Mouse (Mus musculus) naive thymus-derived CD4-positive, alpha-beta T cell, adult 2 months (primary cell): ENCODE data around the gene Ttc39b.

Experiments used
- DNase-seq: peaks from one replicate; pipeline ENCODE4 v3.0.0-alpha.2; 2011; ENCODE audit warnings: low read depth

The Ttc39b gene

GRCm38 (mm10) chr4:83323910-83324684 is at the start of gene Ttc39b:
Ttc39b (minus strand) TSS chr4:83324255.
- peak; percentile 94 for DNase-seq

GRCm38 (mm10) chr4:83373381-83373780 is 49.3 kb upstream of the Ttc39b start:
- DNase-seq, result no peak

- no peak for DNase-seq
Measured at GRCm38 (mm10) chr4:83357738-83358137, 33.7 kb upstream of the Ttc39b start.

GRCm38 (mm10) chr4:83354786-83355185 is 30.7 kb upstream of the Ttc39b start:
- DNase-seq, result peak; percentile 7

- DNase-seq, result no peak
Measured at GRCm38 (mm10) chr4:83353949-83354348, 29.9 kb upstream of the Ttc39b start.

- DNase-seq, result no peak
Measured at GRCm38 (mm10) chr4:83353276-83353675, 29.2 kb upstream of the Ttc39b start.

GRCm38 (mm10) chr4:83350719-83351118 is 26.7 kb upstream of the Ttc39b start:
- no peak for DNase-seq

- no peak for DNase-seq
Measured at GRCm38 (mm10) chr4:83348970-83349369, 24.9 kb upstream of the Ttc39b start.

GRCm38 (mm10) chr4:83343895-83344294 is 19.8 kb upstream of the Ttc39b start:
- peak; percentile 31 for DNase-seq

GRCm38 (mm10) chr4:83343146-83343823 is 19.2 kb upstream of the Ttc39b start:
- DNase-seq, result no peak

GRCm38 (mm10) chr4:83342268-83342970 is 18.4 kb upstream of the Ttc39b start:
- DNase-seq, result no peak

- no peak for DNase-seq
Measured at GRCm38 (mm10) chr4:83339393-83339792, 15.3 kb upstream of the Ttc39b start.

- no peak for DNase-seq
Measured at GRCm38 (mm10) chr4:83337717-83338116, 13.7 kb upstream of the Ttc39b start.

GRCm38 (mm10) chr4:83330369-83330768 is 6.3 kb upstream of the Ttc39b start:
- DNase-seq, result no peak

- DNase-seq, result no peak
Measured at GRCm38 (mm10) chr4:83329615-83330014, 5.6 kb upstream of the Ttc39b start.

- DNase-seq, result no peak
Measured at GRCm38 (mm10) chr4:83328026-83328945, 4.2 kb upstream of the Ttc39b start.

GRCm38 (mm10) chr4:83327526-83327925 is 3.5 kb upstream of the Ttc39b start:
- no peak for DNase-seq

GRCm38 (mm10) chr4:83325366-83325765 is 1.3 kb upstream of the Ttc39b start:
- no peak for DNase-seq

GRCm38 (mm10) chr4:83323201-83323903 is 703 bp downstream of the Ttc39b start:
- DNase-seq, result peak; percentile 79

- no peak for DNase-seq
Measured at GRCm38 (mm10) chr4:83319736-83320135, 4.3 kb downstream of the Ttc39b start.

- DNase-seq, result no peak
Measured at GRCm38 (mm10) chr4:83318758-83319157, 5.3 kb downstream of the Ttc39b start.
